Mouse (Mus musculus) hindbrain, embryonic 12.5 days (tissue): ENCODE results near the gene Ahdc1. TPM values are rescaled to one million over a fixed set of nuclear protein-coding genes. Genes with fewer than 3 reads are reported as not detected.

Experiments
- ATAC-seq: fragments of 200-750 bp; cut with Nextera tagmentation; 2 replicates; pipeline ENCODE4 v1.8.0; 2017; ENCODE audit warnings: moderate TSS enrichment; ENCODE audit not compliant: low FRiP score
- H3K27ac ChIP-seq: fragments of 300-500 bp; sonication (generic); 2 replicates; pipeline ENCODE4 v1.5.1; 2016; ENCODE audit warnings: mild to moderate bottlenecking
- H3K27me3 ChIP-seq: fragments of 300-500 bp; sonication (generic); 2 replicates; pipeline ENCODE4 v1.6.1; 2016; ENCODE audit warnings: mild to moderate bottlenecking
- H3K36me3 ChIP-seq: fragments of 300-500 bp; sonication (generic); 2 replicates; pipeline ENCODE4 v1.6.1; 2016; ENCODE audit warnings: mild to moderate bottlenecking
- H3K4me1 ChIP-seq: fragments of 300-500 bp; sonication (generic); 2 replicates; pipeline ENCODE4 v1.6.1; 2016
- H3K4me2 ChIP-seq: fragments of 300-500 bp; sonication (generic); replicated peaks from 2 replicates; pipeline ENCODE4 v1.6.1; 2016; ENCODE audit warnings: mild to moderate bottlenecking
- H3K4me3 ChIP-seq: fragments of 300-500 bp; sonication (generic); 2 replicates; pipeline ENCODE4 v1.5.1; 2016; ENCODE audit warnings: mild to moderate bottlenecking
- H3K9ac ChIP-seq: fragments of 300-500 bp; sonication (generic); 2 replicates; pipeline ENCODE4 v1.6.1; 2016; ENCODE audit warnings: mild to moderate bottlenecking, moderate library complexity
- H3K9me3 ChIP-seq: fragments of 300-500 bp; sonication (generic); replicated peaks from 2 replicates; pipeline ENCODE4 v1.6.1; 2016; ENCODE audit warnings: mild to moderate bottlenecking
- WGBS: fragments of 180-500 bp; shearing (Covaris S2); methylation state at CpG from one replicate; pipeline ENCODE4 v1.1.7; 2016; 5-methylcytosine and 5-hydroxymethylcytosine counted together
- polyA plus RNA-seq: library from polyadenylated mRNA; unstranded; fragments of >200 nt; fragmentation: Nextera tagmentation; extraction: Ambion mirVana; gene quantifications from 2 replicates; pipeline ENCODE4 v1.2.1, GENCODE M21; 2016

Ahdc1 gene
- polyA plus RNA-seq, 1 experiment from 2014 or later = 15.3 TPM

DNA sequence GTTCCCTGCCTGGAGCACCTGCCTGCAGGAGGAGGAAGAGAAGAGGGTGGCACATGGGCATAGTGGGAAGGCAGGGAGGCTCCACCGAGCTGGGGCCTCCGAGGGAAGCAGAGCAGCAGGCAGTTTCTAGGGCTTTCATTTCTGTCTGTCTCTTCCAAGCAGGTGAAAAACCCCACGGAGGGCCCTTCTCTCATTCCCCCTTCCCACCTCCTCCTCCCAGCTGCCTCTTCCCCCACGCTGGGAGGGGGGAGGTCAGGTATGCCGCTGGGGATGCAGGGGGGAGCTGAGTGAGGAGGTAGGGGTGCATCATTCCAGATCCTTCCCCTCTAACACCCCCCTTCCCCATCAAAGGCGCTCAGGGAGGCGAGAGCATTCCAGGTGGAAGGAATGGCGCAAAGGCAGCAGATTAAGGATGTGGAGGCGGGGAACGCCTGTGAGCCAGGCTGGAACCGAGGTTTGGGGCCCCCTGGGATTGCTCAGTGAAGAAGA is 109.8 kb downstream of the Ahdc1 start:
- WGBS = 9% methylated on average over 11 of the region's 11 CpGs
- H3K9ac ChIP-seq = 0 out of 2 replicates have a peak overlapping the region, but pooled peaks have one; percentile 29
- H3K36me3 ChIP-seq = no peaks in the 10 kb centered on the region
- no peak overlapping the region for H3K4me3 ChIP-seq
- peaks cover 28% of the 10 kb centered on the region for H3K4me1 ChIP-seq
- H3K4me2 ChIP-seq = no peak overlapping the region
- H3K9me3 ChIP-seq = no peaks in the 10 kb centered on the region; the same call in 1 of the 2 replicates
- no peaks in the 10 kb centered on the region for H3K27me3 ChIP-seq
- 0 out of 2 replicates have a peak overlapping the region, but pooled peaks have one; percentile 9 for H3K27ac ChIP-seq
- no peak for ATAC-seq

- H3K4me1 ChIP-seq = peaks cover 24% of the 10 kb centered on the region
- H3K4me2 ChIP-seq = no peak overlapping the region
- H3K36me3 ChIP-seq = no peaks in the 10 kb centered on the region
- no peak overlapping the region for H3K27ac ChIP-seq
- no peak overlapping the region for H3K4me3 ChIP-seq
- WGBS = 42% methylated on average over 1 of the region's 1 CpGs
- no peak overlapping the region for H3K9ac ChIP-seq
- H3K27me3 ChIP-seq = no peaks in the 10 kb centered on the region
- H3K9me3 ChIP-seq = no peaks in the 10 kb centered on the region; the same call in 1 of the 2 replicates
- no peak for ATAC-seq
Observed at GRCm38 (mm10) chr4:133121416-133121815, 110.4 kb downstream of the Ahdc1 start.

DNA sequence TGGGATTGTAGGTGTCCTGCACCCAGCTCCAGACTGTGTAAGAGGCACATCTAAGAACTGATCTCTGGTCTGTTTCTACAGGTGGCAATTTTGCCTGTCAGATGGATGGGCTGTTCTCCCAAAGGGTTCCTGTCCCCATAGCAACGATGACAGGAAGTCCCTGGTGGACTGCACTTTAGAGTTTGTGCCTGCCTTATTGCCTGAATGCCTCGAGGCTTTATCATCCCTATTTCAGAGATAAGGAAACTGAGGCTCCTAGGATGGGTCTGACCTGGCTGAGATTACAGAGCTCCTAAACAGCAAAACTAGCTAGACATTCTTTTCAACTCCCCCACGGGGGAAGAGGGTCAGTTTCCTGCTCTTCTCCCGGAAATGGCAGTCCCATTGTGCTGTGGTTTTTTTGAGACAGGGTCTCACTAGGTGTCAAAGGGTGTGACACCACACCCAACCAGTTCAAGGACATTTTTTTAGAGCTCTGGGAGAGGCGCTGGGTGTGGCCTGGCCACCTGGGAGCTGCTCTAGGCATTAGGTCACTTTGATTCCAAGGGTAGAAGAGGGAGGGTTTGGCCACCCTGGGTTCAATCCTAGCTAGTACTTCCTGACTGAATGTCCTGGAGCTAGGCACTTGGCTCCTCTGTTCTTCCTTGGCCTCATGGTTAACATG is 111.0 kb downstream of the Ahdc1 start:
- Histone ChIP-seq H3K9me3 (no peaks in the 10 kb centered on the region; the same call in 1 of the 2 replicates), H3K4me3 (no peak overlapping the region), H3K4me1 (peaks cover 18% of the 10 kb centered on the region), H3K27me3 (no peaks in the 10 kb centered on the region), H3K9ac (no peak overlapping the region), H3K27ac (no peak overlapping the region), H3K4me2 (no peak overlapping the region), H3K36me3 (no peaks in the 10 kb centered on the region)
- ATAC-seq = no peak
- WGBS = 45% methylated on average over 5 of the region's 5 CpGs

- WGBS = 81% methylated on average over 3 of the region's 3 CpGs
- Histone ChIP-seq H3K27me3 (no peaks in the 10 kb centered on the region), H3K4me2 (no peak overlapping the region), H3K9ac (no peak overlapping the region), H3K27ac (no peak overlapping the region), H3K9me3 (no peaks in the 10 kb centered on the region; the same call in 1 of the 2 replicates), H3K4me1 (peaks cover 16% of the 10 kb centered on the region), H3K4me3 (no peak overlapping the region), H3K36me3 (no peaks in the 10 kb centered on the region)
- ATAC-seq = no peak
Observed at GRCm38 (mm10) chr4:133127079-133127478, 116.0 kb downstream of the Ahdc1 start.

Other genes starting within 250 kb of the Ahdc1 start
- 74.5 and 83.1 TPM in 2 replicates for gene Rpa2, start 242.9 kb upstream of the Ahdc1 start, polyA plus RNA-seq
- gene Themis2, start 214.9 kb upstream of the Ahdc1 start, polyA plus RNA-seq = 0.63 and 1.0 TPM in 2 replicates
- 51.6 and 52.0 TPM in 2 replicates for gene Ppp1r8, start 168.1 kb upstream of the Ahdc1 start, polyA plus RNA-seq
- gene Stx12, start 126.8 kb upstream of the Ahdc1 start, polyA plus RNA-seq = 100 and 104 TPM in 2 replicates
- 29.6 and 33.8 TPM in 2 replicates for gene Fam76a, start 88.7 kb upstream of the Ahdc1 start, polyA plus RNA-seq
- 0.08 TPM in 1 of 2 replicates, not detected in the other for gene Fgr, start 37.2 kb upstream of the Ahdc1 start, polyA plus RNA-seq
- gene Wasf2, start 119.2 kb downstream of the Ahdc1 start, polyA plus RNA-seq = 49.0 and 49.1 TPM in 2 replicates
- 2.0 and 2.3 TPM in 2 replicates for gene Cd164l2, start 200.9 kb downstream of the Ahdc1 start, polyA plus RNA-seq
- 0.08 and 0.35 TPM in 2 replicates for gene Gpr3, start 201.3 kb downstream of the Ahdc1 start, polyA plus RNA-seq
- 1.9 and 2.3 TPM in 2 replicates for gene Map3k6, start 229.6 kb downstream of the Ahdc1 start, polyA plus RNA-seq